In the genomic region with DNA sequence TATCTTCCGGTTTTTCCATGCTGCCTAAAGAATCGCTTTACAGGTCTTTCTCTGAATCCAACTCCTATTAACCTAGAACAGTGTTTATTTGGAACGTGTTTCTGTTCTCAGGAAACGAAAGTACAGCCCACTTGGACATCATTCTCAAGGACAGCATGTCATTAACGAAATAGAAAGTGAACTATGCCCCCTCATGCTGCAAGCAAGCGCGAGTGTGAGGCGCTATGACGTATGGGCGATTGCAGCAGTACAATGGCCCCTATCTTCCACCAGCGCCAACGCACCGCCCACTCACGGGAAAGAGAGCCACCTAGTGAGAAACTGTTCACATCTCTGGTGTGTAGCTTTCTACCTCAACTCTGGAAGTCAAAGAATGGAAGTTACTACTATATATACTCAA, we compare ENCODE assay signal across 8 mouse cellular contexts. TPM values are rescaled to one million over a fixed set of nuclear protein-coding genes. Genes with fewer than 3 reads are reported as not detected.
DNase-seq lines count a peak whose midpoint lies in the region; TF ChIP-seq lines count a peak whose summit lies in the region.

No protein-coding gene starts in this region.

- peak overlapping the region; percentile 12 for H3K4me3 ChIP-seq in cortical plate, adult 2 months (ENCODE audit: insufficient read depth, low read length)
- peak overlapping the region; percentile 88 for H3K4me3 ChIP-seq in left cerebral cortex, adult 2 months
- peak overlapping the region; percentile 81 for H3K4me3 ChIP-seq in macrophage (ENCODE audit: inconsistent target)

- no peak overlapping the region for H3K27ac ChIP-seq in cortical plate, adult 2 months (ENCODE audit: insufficient read depth, low read length)
- peak overlapping the region; percentile 95 for H3K27ac ChIP-seq in left cerebral cortex, adult 2 months
- peak overlapping the region; percentile 55 for H3K27ac ChIP-seq in macrophage

- intact Hi-C loops in left cerebral cortex, adult 2 months (cut with DNase I): loop anchor here (5.0 kb wide), 2 partner anchors 188 to 382 kb away; no protein-coding TSS in a partner anchor

- H3K79me2 ChIP-seq in macrophage (ENCODE audit: inconsistent target): peaks cover 25% of the 10 kb centered on the region

- peaks cover 2% of the 10 kb centered on the region; the same call in 1 of the 2 replicates for H3K4me1 ChIP-seq in cortical plate, adult 2 months (ENCODE audit: control insufficient read depth, insufficient read depth, low read length)

- TF ChIP-seq CTCF in cortical plate, adult 2 months (IDR thresholded peaks at IDR 0.05; ENCODE audit: extremely low read depth, insufficient read depth, low read length): peak; percentile 61
- peak; percentile 66 for TF ChIP-seq CTCF in left cerebral cortex, adult 2 months (IDR thresholded peaks at IDR 0.05)

- no peaks in the 10 kb centered on the region for H3K36me3 ChIP-seq in macrophage (ENCODE audit: inconsistent target)

- peak; percentile 84 for DNase-seq in adipocyte (ENCODE audit: low spot score)
- DNase-seq in gastrocnemius, adult 8-10 months (ENCODE audit: low spot score in 2 of 2): peak; percentile 48 to 65
- peak; percentile 54 for DNase-seq in hindlimb bud, embryonic 11.5 days (ENCODE audit: extremely low spot score, low read depth, low spot score)
- peak; percentile 79 for DNase-seq in left cerebral cortex, adult 2 months (ENCODE audit: extremely low spot score in 1 of 2, low spot score in 2 of 2)
- peak; percentile 62 for DNase-seq in retina, postnatal 7 days (ENCODE audit: low read depth, low spot score)
- DNase-seq in urinary bladder, adult 18-20 months (ENCODE audit: low spot score in 2 of 2): peak; percentile 60 to 70

- peak; percentile 58; the same call in 1 of the 2 replicates for TF ChIP-seq POLR2A in cortical plate, adult 2 months (IDR thresholded peaks at IDR 0.05; ENCODE audit: extremely low read depth, insufficient read depth, low read length)

- WGBS in macrophage (ENCODE audit: missing documents): 3% methylated on average over 14 of the region's 14 CpGs

RNA-seq across cellular contexts. Expression of a gene that starts 2.0 kb away (rescaled TPM):
- 46.0 and 48.1 TPM in 2 replicates for polyA plus RNA-seq in cortical plate, adult 2 months (2012; rRNA removed)
- 10 to 100 TPM; 36.2 to 45.6 (median 39.9) TPM for total RNA-seq in gastrocnemius, adult 8-10 months (2022)
- total RNA-seq in left cerebral cortex, adult 2 months (2021): 100 to 1,000 TPM in 1 of 2 experiments, 10 to 100 TPM in 1; 99.7 to 108 TPM
- 100 to 1,000 TPM in 12 of 26 experiments, 10 to 100 TPM in 14; 53.2 to 261 (median 95.9) TPM for total RNA-seq in macrophage (2018; cell fraction: chromatin; rRNA removed)
- 10 to 100 TPM; 25.0 to 57.2 (median 41.1) TPM for total RNA-seq in macrophage (2018; cell fraction: cytosol; rRNA removed)
- total RNA-seq in macrophage (2018; cell fraction: nucleus; rRNA removed): 100 to 1,000 TPM in 3 of 26 experiments, 10 to 100 TPM in 23; 56.8 to 156 (median 85.5) TPM
- polyA plus RNA-seq in macrophage (2018): 23.4 to 28.9 TPM (median 25.1 TPM) in 3 replicates

RNA-seq across cellular contexts. Expression of a gene that starts 50.3 kb away (rescaled TPM):
- polyA plus RNA-seq in cortical plate, adult 2 months (2012; rRNA removed): 84.2 and 88.1 TPM in 2 replicates
- under 1 TPM; 0.10 to 0.58 (median 0.16) TPM for total RNA-seq in gastrocnemius, adult 8-10 months (2022)
- 100 to 1,000 TPM; 167 to 171 TPM for total RNA-seq in left cerebral cortex, adult 2 months (2021)
- under 1 TPM in 1 of 26 experiments, not detected in 25; 0.63 TPM for total RNA-seq in macrophage (2018; cell fraction: chromatin; rRNA removed)
- total RNA-seq in macrophage (2018; cell fraction: cytosol; rRNA removed): not detected
- total RNA-seq in macrophage (2018; cell fraction: nucleus; rRNA removed): under 1 TPM in 1 of 26 experiments, not detected in 25; 0.89 TPM
- not detected in 3 replicates for polyA plus RNA-seq in macrophage (2018)

Comparison
In these comparisons a context has a peak if more than half of its experiments do, and no peak if none do; other contexts are left out.
1. H3K4me3 ChIP-seq: peak in every context shown above with its lines; median percentile 88 in left cerebral cortex, adult 2 months; 81 in macrophage; 12 in cortical plate, adult 2 months.
2. RNA of a gene that starts 50.3 kb away (total RNA-seq): 167 to 171 TPM in left cerebral cortex, adult 2 months; 0.10 to 0.58 TPM in gastrocnemius, adult 8-10 months; every median in the first group is over 100 times any median in the second.
3. Peak in every context shown above with its lines, with median percentiles within 50 percentile points of each other: DNase-seq.